Mouse (Mus musculus) heart, embryonic 14.5 days (tissue): Measurements from ENCODE around the gene 9230112D13Rik. TPM values are rescaled to one million over a fixed set of nuclear protein-coding genes. Genes with fewer than 3 reads are reported as not detected.

Experiments used
- ATAC-seq: fragments of 200-750 bp; cut with Nextera tagmentation; 2 replicates; pipeline ENCODE4 v1.8.0; 2017; ENCODE audit warnings: low read depth, moderate TSS enrichment; ENCODE audit not compliant: insufficient number of reproducible peaks, insufficient read depth, low FRiP score
- H3K27ac ChIP-seq, 2 experiments: fragments of 200-500 bp in 1 of 2; fragments of 300-500 bp in 1 of 2; sonication (generic) in 1 of 2; replicated peaks in 1 of 2; 2 replicates each; pipeline ENCODE4 v1.5.1; 2012 to 2014; ENCODE audit warnings: low read depth in 2 of 2, low read length in 2 of 2, control low read depth in 1 of 2, mild to moderate bottlenecking in 1 of 2, mixed read lengths in 1 of 2; ENCODE audit not compliant: control insufficient read depth in 1 of 2, insufficient read depth in 1 of 2
- H3K27me3 ChIP-seq: fragments of 300-500 bp; sonication (generic); 2 replicates; pipeline ENCODE4 v1.6.1; 2014; ENCODE audit warnings: mild to moderate bottlenecking, low read length, control low read depth; ENCODE audit not compliant: control insufficient read depth, insufficient read depth
- H3K36me3 ChIP-seq: fragments of 300-500 bp; sonication (generic); 2 replicates; pipeline ENCODE4 v1.6.1; 2014; ENCODE audit warnings: mild to moderate bottlenecking, control low read depth, low read length, mixed read lengths; ENCODE audit not compliant: control insufficient read depth, insufficient read depth
- H3K4me1 ChIP-seq, 2 experiments: fragments of 200-500 bp in 1 of 2; fragments of 300-500 bp in 1 of 2; sonication (generic) in 1 of 2; 2 replicates each; pipeline ENCODE4 v1.6.1; 2012 to 2014; ENCODE audit warnings: low read length in 2 of 2, control low read depth in 1 of 2, mixed read lengths in 1 of 2; ENCODE audit not compliant: control insufficient read depth in 2 of 2, insufficient read depth in 2 of 2
- H3K4me2 ChIP-seq: fragments of 300-500 bp; sonication (generic); 2 replicates; pipeline ENCODE4 v1.6.1; 2014; ENCODE audit warnings: mild to moderate bottlenecking, low read length
- H3K4me3 ChIP-seq, 2 experiments: fragments of 200-500 bp in 1 of 2; fragments of 300-500 bp in 1 of 2; sonication (generic) in 1 of 2; 2 replicates each; pipeline ENCODE4 v1.5.1; 2012 to 2014; ENCODE audit warnings: low read length in 2 of 2, mild to moderate bottlenecking in 2 of 2, control low read depth in 1 of 2, low read depth in 1 of 2, moderate library complexity in 1 of 2; ENCODE audit not compliant: control insufficient read depth in 1 of 2, insufficient read depth in 1 of 2
- H3K9ac ChIP-seq: fragments of 300-500 bp; sonication (generic); 2 replicates; pipeline ENCODE4 v1.6.1; 2014; ENCODE audit warnings: mild to moderate bottlenecking, low read length
- H3K9me3 ChIP-seq: fragments of 300-500 bp; sonication (generic); 2 replicates; pipeline ENCODE4 v1.6.1; 2016; ENCODE audit warnings: low read length, control low read depth; ENCODE audit not compliant: control insufficient read depth
- WGBS: fragments of 180-500 bp; shearing (Covaris S2); extraction: QIAGEN DNeasy Blood & Tissue Kit; methylation state at CpG from one replicate; pipeline ENCODE4 v1.1.7; 2014; 5-methylcytosine and 5-hydroxymethylcytosine counted together
- polyA plus RNA-seq: library from polyadenylated mRNA; unstranded; fragments of >200 nt; fragmentation: Nextera tagmentation; extraction: Ambion mirVana; gene quantifications from 2 replicates; pipeline ENCODE4 v1.2.1, GENCODE M21; 2014

Gene 9230112D13Rik
- polyA plus RNA-seq, 1 experiment from 2014 or later: not detected

- H3K27me3 ChIP-seq: no peaks in the 10 kb centered on the region
- peaks cover 13 to 65% of the 10 kb centered on the region in 2 experiments for H3K4me1 ChIP-seq
- peak overlapping the region in 1 of 2 experiments; percentile 46; a peak in 2 of 4 replicates for H3K27ac ChIP-seq
- peak overlapping the region; percentile 82 for H3K4me2 ChIP-seq
- H3K9ac ChIP-seq: peak overlapping the region; percentile 100
- no peaks in the 10 kb centered on the region for H3K36me3 ChIP-seq
- WGBS: 10% methylated on average over 4 of the region's 4 CpGs
- ATAC-seq: no peak
- H3K9me3 ChIP-seq: no peaks in the 10 kb centered on the region
- peak overlapping the region; percentile 1 to 80; a peak in 3 of 4 replicates for H3K4me3 ChIP-seq
Measured at GRCm38 (mm10) chr14:34500309-34500708, 22.3 kb downstream of the 9230112D13Rik start.

- H3K36me3 ChIP-seq: no peaks in the 10 kb centered on the region
- no peak for ATAC-seq
- H3K9ac ChIP-seq: peak overlapping the region; percentile 100
- H3K27me3 ChIP-seq: no peaks in the 10 kb centered on the region
- H3K4me3 ChIP-seq: peak overlapping the region in 1 of 2 experiments; percentile 80; a peak in 1 of 4 replicates
- 47% methylated on average over 4 of the region's 4 CpGs for WGBS
- peak overlapping the region; percentile 82 for H3K4me2 ChIP-seq
- H3K9me3 ChIP-seq: no peaks in the 10 kb centered on the region
- peaks cover 11 to 61% of the 10 kb centered on the region in 2 experiments for H3K4me1 ChIP-seq
- H3K27ac ChIP-seq: no peak overlapping the region
Measured at GRCm38 (mm10) chr14:34499664-34500063, 22.9 kb downstream of the 9230112D13Rik start.

GRCm38 (mm10) chr14:34497346-34497745 lies 25.3 kb downstream of the 9230112D13Rik start:
- H3K4me3 ChIP-seq: no peak overlapping the region
- H3K9me3 ChIP-seq: no peaks in the 10 kb centered on the region
- H3K4me1 ChIP-seq: peaks cover 8 to 56% of the 10 kb centered on the region in 2 experiments
- ATAC-seq: no peak
- no peaks in the 10 kb centered on the region for H3K36me3 ChIP-seq
- H3K4me2 ChIP-seq: 0 out of 2 replicates have a peak overlapping the region, but pooled peaks have one; percentile 6
- H3K9ac ChIP-seq: no peak overlapping the region
- H3K27ac ChIP-seq: no peak overlapping the region
- 62% methylated on average over 3 of the region's 3 CpGs for WGBS
- H3K27me3 ChIP-seq: no peaks in the 10 kb centered on the region

GRCm38 (mm10) chr14:34493682-34494081 lies 28.9 kb downstream of the 9230112D13Rik start:
- Histone ChIP-seq H3K9me3 (no peaks in the 10 kb centered on the region), H3K27ac (no peak overlapping the region), H3K4me1 (peaks cover 4 to 64% of the 10 kb centered on the region in 2 experiments), H3K4me2 (no peak overlapping the region), H3K9ac (no peak overlapping the region), H3K27me3 (no peaks in the 10 kb centered on the region), H3K36me3 (no peaks in the 10 kb centered on the region), H3K4me3 (no peak overlapping the region)
- 64% methylated on average over 3 of the region's 3 CpGs for WGBS
- no peak for ATAC-seq

- no peak overlapping the region for H3K4me3 ChIP-seq
- no peak overlapping the region for H3K9ac ChIP-seq
- peaks cover 4 to 63% of the 10 kb centered on the region in 2 experiments for H3K4me1 ChIP-seq
- H3K27me3 ChIP-seq: no peaks in the 10 kb centered on the region
- no peak overlapping the region for H3K4me2 ChIP-seq
- ATAC-seq: no peak
- no peaks in the 10 kb centered on the region for H3K36me3 ChIP-seq
- no peak overlapping the region for H3K27ac ChIP-seq
- WGBS: 57% methylated on average over 2 of the region's 2 CpGs
- no peaks in the 10 kb centered on the region for H3K9me3 ChIP-seq
Measured at GRCm38 (mm10) chr14:34492688-34493087, 29.9 kb downstream of the 9230112D13Rik start.

GRCm38 (mm10) chr14:34490965-34491364 lies 31.6 kb downstream of the 9230112D13Rik start:
- H3K4me2 ChIP-seq: no peak overlapping the region
- WGBS: 53% methylated on average over 1 of the region's 1 CpGs
- no peaks in the 10 kb centered on the region for H3K9me3 ChIP-seq
- H3K36me3 ChIP-seq: no peaks in the 10 kb centered on the region
- no peak overlapping the region for H3K27ac ChIP-seq
- H3K9ac ChIP-seq: no peak overlapping the region
- H3K4me1 ChIP-seq: peaks cover 0 to 59% of the 10 kb centered on the region in 2 experiments
- H3K4me3 ChIP-seq: no peak overlapping the region
- no peaks in the 10 kb centered on the region for H3K27me3 ChIP-seq
- ATAC-seq: no peak

GRCm38 (mm10) chr14:34489928-34490327 lies 32.7 kb downstream of the 9230112D13Rik start:
- H3K4me2 ChIP-seq: no peak overlapping the region
- no peaks in the 10 kb centered on the region for H3K27me3 ChIP-seq
- H3K27ac ChIP-seq: 0 out of 4 replicates have a peak overlapping the region, but pooled peaks of 1 of the 2 experiments have one; percentile 34
- no peaks in the 10 kb centered on the region for H3K36me3 ChIP-seq
- peaks cover 2 to 60% of the 10 kb centered on the region in 2 experiments for H3K4me1 ChIP-seq
- ATAC-seq: no peak
- no peaks in the 10 kb centered on the region for H3K9me3 ChIP-seq
- no peak overlapping the region for H3K4me3 ChIP-seq
- 0 out of 2 replicates have a peak overlapping the region, but pooled peaks have one; percentile 23 for H3K9ac ChIP-seq
- 8% methylated on average over 2 of the region's 2 CpGs for WGBS

- 26% methylated on average over 8 of the region's 8 CpGs for WGBS
- Histone ChIP-seq H3K9me3 (no peaks in the 10 kb centered on the region), H3K36me3 (no peaks in the 10 kb centered on the region), H3K4me2 (0 out of 2 replicates have a peak overlapping the region, but pooled peaks have one; percentile 11), H3K27me3 (no peaks in the 10 kb centered on the region), H3K4me1 (peaks cover 7 to 72% of the 10 kb centered on the region in 2 experiments), H3K27ac (peak overlapping the region in 1 of 2 experiments; percentile 21; a peak in 1 of 4 replicates), H3K9ac (no peak overlapping the region), H3K4me3 (no peak overlapping the region)
- no peak for ATAC-seq
Measured at GRCm38 (mm10) chr14:34486169-34486568, 36.4 kb downstream of the 9230112D13Rik start.
